Mouse (Mus musculus): ENCODE measurements at regions not wholly inside any gene's neighbourhood (a gene's known extent, or its start where the extent isn't known, plus 50 kb on each side); places are given as distances from the start of the nearest gene placed in this dataset.
"Not testable (repeated sequence)": the region's sequence is repeated elsewhere in the genome, so short reads cannot be mapped to it uniquely, and the experiment has no call there.

GRCm38 (mm10) chr6:67673316-67673715 lies 137.7 kb upstream of the Tacstd2 start:
- DNase-seq: not testable (repeated sequence)

- DNase-seq: not testable (repeated sequence)
Observed at GRCm38 (mm10) chr6:67668073-67668472, 132.5 kb upstream of the Tacstd2 start.

- DNase-seq: no peak
Observed at GRCm38 (mm10) chr6:67631617-67632016, 96.0 kb upstream of the Tacstd2 start.

DNA sequence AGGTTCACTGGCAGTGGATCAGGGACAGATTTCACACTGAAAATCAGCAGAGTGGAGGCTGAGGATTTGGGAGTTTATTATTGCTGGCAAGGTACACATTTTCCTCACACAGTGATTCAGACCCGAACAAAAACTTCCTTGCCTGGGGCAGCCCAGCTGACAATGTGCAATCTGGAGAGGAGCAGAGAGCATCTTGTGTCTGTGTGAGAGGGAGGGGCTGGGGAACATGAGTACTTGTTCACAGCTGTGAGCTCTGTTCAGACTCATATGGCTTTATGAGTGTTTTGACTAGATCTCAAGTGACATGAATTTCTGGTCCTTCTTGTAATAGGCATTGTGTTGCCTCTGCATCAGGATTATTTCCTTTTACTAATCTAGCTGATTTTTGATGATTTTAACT lies 74.8 kb upstream of the Tacstd2 start:
- DNase-seq: no peak

GRCm38 (mm10) chr6:67609461-67609860 lies 73.9 kb upstream of the Tacstd2 start:
- not testable (repeated sequence) for DNase-seq
